Mouse (Mus musculus): Measurements from ENCODE around the gene Acot6.

DNA sequence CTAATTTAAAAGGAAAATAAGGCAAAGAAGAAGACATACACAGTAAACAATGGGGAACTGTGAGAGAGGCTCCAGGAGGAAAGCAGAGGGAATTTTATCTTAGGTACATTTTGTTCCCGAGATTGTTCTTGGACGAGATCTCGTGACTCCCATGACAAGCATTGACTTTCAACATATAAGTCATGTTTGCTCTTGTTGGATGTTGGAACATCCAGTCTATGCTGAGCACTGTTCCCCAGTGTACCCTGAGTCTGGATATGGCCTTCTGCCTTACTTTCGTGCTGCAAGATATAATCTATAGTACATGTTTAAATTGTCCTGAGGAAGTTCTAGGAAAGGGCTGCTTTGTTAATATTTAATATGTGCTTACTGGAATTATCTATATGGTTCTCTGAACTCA is 15.9 kb upstream of the Acot6 start:
- TF ChIP-seq CTCF (IDR thresholded peaks at IDR 0.05; ENCODE audit: borderline replicate concordance, insufficient read depth, low read depth, low read length) (no peak), POLR2A (IDR thresholded peaks at IDR 0.05; ENCODE audit: borderline replicate concordance, insufficient read depth, low read length) (no peak)

Data from cerebellum, adult 2 months (tissue).